8 mouse cellular contexts compared by ENCODE assay signal in genomic region chr13:37964128-37965087, GRCm38 (mm10). TPM values are rescaled to one million over a fixed set of nuclear protein-coding genes. Genes with fewer than 3 reads are reported as not detected.
DNase-seq lines count a peak whose midpoint lies in the region; ATAC-seq lines count a peak whose summit lies in the region.

No protein-coding gene starts in this region.

- no peaks in the 10 kb centered on the region for H3K9me3 ChIP-seq in embryonic facial prominence, embryonic 10.5 days
- no peaks in the 10 kb centered on the region for H3K9me3 ChIP-seq in intestine, embryonic 16.5 days (ENCODE audit: control insufficient read depth, low read length)

- H3K4me1 ChIP-seq in embryonic facial prominence, embryonic 10.5 days, result peaks cover 47% of the 10 kb centered on the region
- peaks cover 39% of the 10 kb centered on the region for H3K4me1 ChIP-seq in intestine, embryonic 16.5 days (ENCODE audit: control insufficient read depth, insufficient read depth, low read length)

- H3K27me3 ChIP-seq in embryonic facial prominence, embryonic 10.5 days (replicated peaks; ENCODE audit: low read depth, poor library complexity, severe bottlenecking), result peaks cover 14% of the 10 kb centered on the region
- no peaks in the 10 kb centered on the region for H3K27me3 ChIP-seq in intestine, embryonic 16.5 days (replicated peaks; ENCODE audit: control insufficient read depth, insufficient read depth, low read length)

- H3K27ac ChIP-seq in embryonic facial prominence, embryonic 10.5 days (replicated peaks), result peak overlapping the region; percentile 77
- H3K27ac ChIP-seq in intestine, embryonic 16.5 days (ENCODE audit: low read length), result no peak overlapping the region

- ATAC-seq in intestine, embryonic 16.5 days, result no peak

- 40% methylated on average over 20 of the region's 20 CpGs for WGBS in embryonic facial prominence, embryonic 10.5 days
- WGBS in intestine, embryonic 16.5 days, result 56% methylated on average over 20 of the region's 20 CpGs

- peak overlapping the region; percentile 64 for H3K4me2 ChIP-seq in intestine, embryonic 16.5 days (ENCODE audit: low read depth, low read length)

- peak; percentile 34 to 40 for DNase-seq in kidney, postnatal 4 days
- DNase-seq in kidney, adult 18-20 months, result no peak
- DNase-seq in embryonic facial prominence, embryonic 10.5 days (ENCODE audit: low spot score), result no peak
- DNase-seq in neural tube, embryonic 10.5 days (ENCODE audit: extremely low spot score, low spot score), result peak; percentile 26
- DNase-seq in layer of hippocampus, postnatal 36 days, result no peak
- no peak for DNase-seq in kidney, postnatal 14 days
- no peak for DNase-seq in cerebellum, postnatal 14 days

- H3K36me3 ChIP-seq in embryonic facial prominence, embryonic 10.5 days (replicated peaks), result no peaks in the 10 kb centered on the region
- no peaks in the 10 kb centered on the region for H3K36me3 ChIP-seq in intestine, embryonic 16.5 days (ENCODE audit: control insufficient read depth, insufficient read depth, low read length)

- H3K4me3 ChIP-seq in embryonic facial prominence, embryonic 10.5 days, result peak overlapping the region; percentile 57
- peak overlapping the region; percentile 49; the same call in 1 of the 2 replicates for H3K4me3 ChIP-seq in intestine, embryonic 16.5 days (ENCODE audit: low read length)

- H3K9ac ChIP-seq in intestine, embryonic 16.5 days (ENCODE audit: low read depth, low read length), result peak overlapping the region; percentile 64

RNA-seq across cellular contexts. Expression of gene Ssr1, which starts 29.6 kb away (rescaled TPM):
- 107 and 110 TPM in 2 replicates for polyA plus RNA-seq in embryonic facial prominence, embryonic 10.5 days (2016; fragmentation: Nextera tagmentation; extraction: Ambion mirVana)
- polyA plus RNA-seq in intestine, embryonic 16.5 days (2015; fragmentation: Nextera tagmentation; extraction: Ambion mirVana), result 126 and 129 TPM in 2 replicates
- total RNA-seq in layer of hippocampus, postnatal 36 days (2021), result 10 to 100 TPM; 91.1 to 92.7 TPM

Comparison
In these comparisons a context has a peak if more than half of its experiments do, and no peak if none do; other contexts are left out.
1. DNase-seq: peak in kidney, postnatal 4 days (2 of 2) and neural tube, embryonic 10.5 days (single experiment); none in kidney, adult 18-20 months (single experiment), embryonic facial prominence, embryonic 10.5 days (single experiment), layer of hippocampus, postnatal 36 days (0 of 2), kidney, postnatal 14 days (single experiment) and cerebellum, postnatal 14 days (0 of 2).